Mouse (Mus musculus) forebrain, embryonic 11.5 days (tissue): ENCODE results near the gene Foxp1. TPM values are rescaled to one million over a fixed set of nuclear protein-coding genes. Genes with fewer than 3 reads are reported as not detected.

Experiments used
- ATAC-seq: fragments of 200-750 bp; cut with Nextera tagmentation; replicated peaks from 2 replicates; pipeline ENCODE4 v1.8.0; 2017; ENCODE audit warnings: moderate TSS enrichment; ENCODE audit not compliant: low FRiP score
- DNase-seq: peaks from one replicate; pipeline ENCODE4 v3.0.0-alpha.2; 2017; ENCODE audit warnings: low spot score
- H3K27ac ChIP-seq: fragments of 300-500 bp; sonication (generic); 2 replicates; pipeline ENCODE4 v1.5.1; 2014; ENCODE audit warnings: low read depth, low read length
- H3K27me3 ChIP-seq: fragments of 300-500 bp; sonication (generic); 2 replicates; pipeline ENCODE4 v1.6.1; 2014; ENCODE audit warnings: mild to moderate bottlenecking, low read length, mixed read lengths; ENCODE audit not compliant: control insufficient read depth, insufficient read depth
- H3K36me3 ChIP-seq: fragments of 300-500 bp; sonication (generic); 2 replicates; pipeline ENCODE4 v1.6.1; 2014; ENCODE audit warnings: mild to moderate bottlenecking, low read length, moderate library complexity, mixed read lengths; ENCODE audit not compliant: control insufficient read depth, insufficient read depth
- H3K4me1 ChIP-seq: fragments of 300-500 bp; sonication (generic); replicated peaks from 2 replicates; pipeline ENCODE4 v1.6.1; 2014; ENCODE audit warnings: low read length, mixed read lengths; ENCODE audit not compliant: control insufficient read depth, insufficient read depth
- H3K4me2 ChIP-seq: fragments of 300-500 bp; sonication (generic); 2 replicates; pipeline ENCODE4 v1.6.1; 2014; ENCODE audit warnings: low read depth, mild to moderate bottlenecking, low read length, moderate library complexity, mixed read lengths; ENCODE audit not compliant: severe bottlenecking
- H3K4me3 ChIP-seq: fragments of 300-500 bp; sonication (generic); 2 replicates; pipeline ENCODE4 v1.5.1; 2014; ENCODE audit warnings: low read depth, low read length
- H3K9ac ChIP-seq: fragments of 300-500 bp; sonication (generic); 2 replicates; pipeline ENCODE4 v1.6.1; 2014; ENCODE audit warnings: low read length
- H3K9me3 ChIP-seq: fragments of 300-500 bp; sonication (generic); 2 replicates; pipeline ENCODE4 v1.6.1; 2016; ENCODE audit warnings: low read length, mixed read lengths; ENCODE audit not compliant: control insufficient read depth
- WGBS: fragments of 180-500 bp; shearing (Covaris S2); extraction: QIAGEN DNeasy Blood & Tissue Kit; methylation state at CpG from one replicate; pipeline ENCODE4 v1.1.7; 2014; 5-methylcytosine and 5-hydroxymethylcytosine counted together
- polyA plus RNA-seq: library from polyadenylated mRNA; unstranded; fragments of >200 nt; fragmentation: Nextera tagmentation; extraction: Ambion mirVana; gene quantifications from 2 replicates; pipeline ENCODE4 v1.2.1, GENCODE M21; 2014

Foxp1 gene
- polyA plus RNA-seq, 1 experiment from 2014 or later, result 91.5 TPM

DNA sequence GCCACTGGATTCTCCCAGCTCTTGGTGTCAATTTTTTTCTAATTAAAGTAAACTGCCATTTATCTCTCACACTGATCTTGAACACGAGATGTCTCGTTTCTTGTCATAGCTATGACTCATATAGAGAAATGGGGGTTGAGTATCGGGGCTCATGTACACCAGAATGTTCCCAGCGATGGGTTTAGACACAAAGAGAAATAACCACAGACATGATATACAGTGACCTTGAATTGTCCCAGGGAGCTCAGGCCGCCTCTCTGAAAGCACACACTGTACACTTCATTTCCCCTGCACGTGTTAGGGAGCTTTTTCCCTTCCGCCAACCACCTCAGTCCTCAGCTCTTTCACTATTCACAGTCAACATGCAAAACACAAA, 529.8 kb downstream of the Foxp1 start:
- no peaks in the 10 kb centered on the region for H3K36me3 ChIP-seq
- H3K9ac ChIP-seq, result no peak overlapping the region
- WGBS, result 84% methylated on average over 7 of the region's 7 CpGs
- H3K4me2 ChIP-seq, result no peak overlapping the region
- H3K9me3 ChIP-seq, result no peaks in the 10 kb centered on the region
- H3K27ac ChIP-seq, result no peak overlapping the region
- H3K4me1 ChIP-seq, result peaks cover 9% of the 10 kb centered on the region
- no peak for DNase-seq
- no peaks in the 10 kb centered on the region for H3K27me3 ChIP-seq
- no peak for ATAC-seq
- no peak overlapping the region for H3K4me3 ChIP-seq

DNA sequence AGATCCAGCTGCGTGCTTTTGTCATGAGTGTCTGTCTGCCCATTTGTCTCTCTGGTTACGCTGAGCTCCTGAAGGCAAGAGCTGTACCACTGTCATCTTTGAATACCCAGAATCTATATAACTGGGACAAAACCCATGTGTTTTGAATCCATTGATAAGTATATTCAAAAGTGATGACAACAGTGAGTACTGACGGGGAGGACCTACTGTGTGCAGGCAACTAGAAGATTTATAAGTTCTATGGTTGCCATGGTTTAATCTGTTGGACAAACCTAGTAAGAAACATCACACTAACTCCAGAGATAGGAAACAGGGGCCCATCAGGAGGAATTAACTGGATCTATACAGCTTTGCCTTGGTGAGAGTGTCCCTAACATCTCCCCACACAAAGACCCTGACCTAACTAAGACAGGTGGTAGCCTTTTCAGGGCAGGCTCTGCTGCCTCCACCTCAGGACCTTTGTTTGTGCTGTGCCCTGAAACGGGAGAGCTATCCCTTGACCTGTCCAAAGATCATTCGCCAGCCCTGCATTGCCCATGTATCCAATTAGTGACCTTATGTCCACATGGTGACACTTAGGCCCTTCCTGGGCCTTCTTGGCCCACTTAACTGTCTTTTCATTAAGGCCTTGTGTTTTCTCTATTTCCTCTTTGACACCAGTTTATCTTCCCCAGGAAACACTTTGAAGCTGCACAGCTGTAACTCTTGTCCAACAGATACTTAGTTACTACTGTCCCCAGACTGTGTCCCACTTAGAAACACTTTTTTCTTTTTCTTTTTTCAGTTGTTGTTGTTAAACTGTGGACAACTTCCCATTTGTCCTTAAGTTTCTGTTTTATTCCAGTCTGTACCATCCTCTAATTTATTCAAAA, 530.4 kb downstream of the Foxp1 start:
- H3K4me2 ChIP-seq, result no peak overlapping the region
- 85% methylated on average over 5 of the region's 5 CpGs for WGBS

DNA sequence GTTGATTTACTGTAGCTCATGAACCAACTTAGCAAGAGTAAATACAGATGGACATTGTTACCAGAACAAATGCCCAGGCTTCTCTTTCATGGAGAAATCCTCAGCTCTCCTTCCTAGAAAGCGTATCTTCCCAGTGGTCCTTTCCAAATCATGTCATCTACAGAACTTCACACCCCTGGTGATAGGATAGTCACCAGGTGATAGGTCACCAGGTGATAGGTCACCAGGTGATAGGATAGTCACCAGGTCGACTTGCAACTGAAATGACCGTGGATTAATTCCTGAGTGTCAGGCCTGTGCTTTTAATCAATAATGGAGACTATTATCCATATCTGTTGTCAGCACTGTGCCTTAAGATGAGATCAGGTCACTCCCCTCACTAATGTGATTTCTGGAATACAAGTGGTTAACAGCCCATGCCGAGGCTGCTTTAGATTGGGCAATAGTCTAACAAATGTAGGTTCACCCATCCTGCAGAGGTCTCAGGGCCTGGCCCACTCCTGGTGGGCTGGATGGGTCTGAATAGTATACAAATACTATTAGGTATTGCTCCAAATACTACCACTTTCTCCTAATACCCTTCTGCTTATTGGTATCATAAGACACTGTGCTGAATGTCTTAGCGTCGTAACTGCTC, 534.9 kb downstream of the Foxp1 start:
- Histone ChIP-seq H3K4me3 (no peak overlapping the region), H3K27me3 (no peaks in the 10 kb centered on the region), H3K4me1 (no peaks in the 10 kb centered on the region; the same call in 1 of the 2 replicates), H3K9ac (no peak overlapping the region), H3K27ac (no peak overlapping the region), H3K9me3 (no peaks in the 10 kb centered on the region), H3K36me3 (no peaks in the 10 kb centered on the region; the same call in 1 of the 2 replicates), H3K4me2 (no peak overlapping the region)
- ATAC-seq (no peak), DNase-seq (no peak)
- WGBS, result 89% methylated on average over 6 of the region's 6 CpGs

More for the DNA sequence above, 530.4 kb downstream of the Foxp1 start:
- Histone ChIP-seq H3K36me3 (no peaks in the 10 kb centered on the region), H3K27me3 (no peaks in the 10 kb centered on the region), H3K27ac (no peak overlapping the region), H3K4me3 (no peak overlapping the region), H3K9ac (no peak overlapping the region), H3K9me3 (no peaks in the 10 kb centered on the region), H3K4me1 (peaks cover 9% of the 10 kb centered on the region)
- no peak for DNase-seq
- no peak for ATAC-seq

DNA sequence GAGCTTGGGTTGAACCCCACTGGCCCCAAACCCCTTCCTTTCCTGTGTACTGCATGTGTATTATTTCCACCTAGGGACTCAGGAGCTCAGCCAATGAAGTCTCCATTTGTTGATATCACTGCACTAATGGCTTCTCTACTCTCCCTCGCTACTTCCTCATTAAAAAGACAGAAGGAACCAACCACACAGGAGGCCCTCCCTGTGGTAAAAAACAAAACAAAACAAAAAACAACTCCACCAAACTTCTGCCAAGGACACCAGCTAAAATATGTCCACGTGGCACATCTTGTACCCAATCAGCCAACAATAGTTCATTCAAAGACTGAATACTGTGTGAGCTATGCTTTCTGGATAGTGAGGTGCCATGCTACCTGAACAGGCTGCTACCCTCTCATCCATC, 537.1 kb downstream of the Foxp1 start:
- H3K36me3 ChIP-seq, result no peaks in the 10 kb centered on the region; the same call in 1 of the 2 replicates
- H3K4me3 ChIP-seq, result no peak overlapping the region
- H3K4me2 ChIP-seq, result no peak overlapping the region
- no peaks in the 10 kb centered on the region for H3K27me3 ChIP-seq
- H3K27ac ChIP-seq, result no peak overlapping the region
- no peak for DNase-seq
- H3K4me1 ChIP-seq, result no peaks in the 10 kb centered on the region
- H3K9ac ChIP-seq, result no peak overlapping the region
- ATAC-seq, result no peak
- no peaks in the 10 kb centered on the region for H3K9me3 ChIP-seq
- 91% methylated on average over 2 of the region's 2 CpGs for WGBS

DNA sequence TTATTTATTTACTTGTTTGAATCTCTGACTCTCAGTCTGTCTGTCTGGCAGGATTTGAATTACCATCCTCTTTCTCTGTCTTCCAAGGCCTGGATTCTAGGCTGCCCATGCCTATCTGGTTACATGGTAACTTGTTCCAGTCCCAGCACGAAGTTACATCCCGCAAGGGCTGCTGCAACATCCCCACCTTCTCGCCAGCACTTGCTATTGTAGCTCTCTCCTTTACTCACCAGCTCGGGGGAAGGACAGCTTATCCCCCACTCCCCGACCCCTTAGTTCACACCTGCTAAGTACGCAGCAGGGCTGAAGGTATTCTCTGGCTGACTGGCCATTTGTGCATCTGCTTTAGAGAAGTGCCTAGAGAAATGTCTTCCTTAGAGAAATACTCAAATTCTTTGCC, 537.9 kb downstream of the Foxp1 start:
- H3K9ac ChIP-seq, result no peak overlapping the region
- no peak for DNase-seq
- no peaks in the 10 kb centered on the region for H3K27me3 ChIP-seq
- H3K27ac ChIP-seq, result no peak overlapping the region
- WGBS, result 83% methylated on average over 6 of the region's 6 CpGs
- no peaks in the 10 kb centered on the region for H3K4me1 ChIP-seq
- no peaks in the 10 kb centered on the region; the same call in 1 of the 2 replicates for H3K36me3 ChIP-seq
- no peak overlapping the region for H3K4me2 ChIP-seq
- H3K4me3 ChIP-seq, result no peak overlapping the region
- ATAC-seq, result no peak
- H3K9me3 ChIP-seq, result no peaks in the 10 kb centered on the region

DNA sequence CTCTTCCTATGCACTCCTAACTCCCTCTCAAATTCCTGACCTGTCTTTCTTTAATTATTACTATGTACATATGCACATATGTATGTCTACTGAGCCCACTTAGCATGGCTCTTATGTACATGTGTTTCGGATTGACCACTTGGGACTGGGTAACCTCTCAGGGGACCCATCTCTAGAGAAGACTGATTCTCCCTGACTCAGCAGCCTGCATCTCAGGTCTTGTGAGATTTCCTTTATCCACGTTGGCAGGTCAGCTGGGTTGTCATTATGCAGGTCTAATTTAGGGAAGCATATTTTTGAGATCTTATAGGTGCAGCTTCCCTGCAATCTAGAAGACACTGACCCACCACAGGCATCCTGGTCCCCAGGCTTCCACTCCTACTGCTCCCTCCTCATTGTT, 538.5 kb downstream of the Foxp1 start:
- Histone ChIP-seq H3K9ac (no peak overlapping the region), H3K27ac (no peak overlapping the region), H3K27me3 (no peaks in the 10 kb centered on the region), H3K36me3 (no peaks in the 10 kb centered on the region; the same call in 1 of the 2 replicates), H3K4me1 (no peaks in the 10 kb centered on the region), H3K9me3 (no peaks in the 10 kb centered on the region), H3K4me2 (no peak overlapping the region), H3K4me3 (no peak overlapping the region)
- WGBS, result 69% methylated on average over 2 of the region's 2 CpGs
- DNase-seq (no peak), ATAC-seq (no peak)

DNA sequence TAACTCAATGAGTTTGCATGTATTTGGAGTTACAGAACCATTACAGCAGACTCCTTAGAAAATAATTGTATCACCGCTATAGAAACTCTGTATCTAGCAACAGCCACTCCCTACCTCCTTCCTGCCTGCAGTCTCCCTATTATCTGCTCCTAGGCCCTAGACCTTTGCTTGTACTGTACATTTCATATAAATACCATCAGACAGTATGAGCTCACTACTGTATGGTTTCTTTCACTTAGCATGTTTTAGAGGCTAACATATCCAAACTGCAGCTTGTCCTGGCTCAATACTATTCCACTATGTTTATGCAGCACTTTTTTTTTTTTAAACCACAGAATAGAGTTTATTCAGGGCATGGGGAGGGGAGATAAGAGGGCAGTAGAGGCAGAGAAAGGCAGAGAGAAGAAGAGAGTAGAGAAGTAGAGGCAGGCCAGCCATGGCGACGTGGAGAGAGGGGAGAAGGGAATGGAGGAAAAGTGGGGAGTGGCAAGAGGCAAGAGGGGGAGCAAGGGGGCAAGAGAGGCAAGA, 539.1 kb downstream of the Foxp1 start:
- ATAC-seq, result no peak
- no peaks in the 10 kb centered on the region for H3K9me3 ChIP-seq
- no peak overlapping the region for H3K4me3 ChIP-seq
- no peak overlapping the region for H3K27ac ChIP-seq
- no peaks in the 10 kb centered on the region for H3K27me3 ChIP-seq
- H3K4me1 ChIP-seq, result no peaks in the 10 kb centered on the region
- no peak overlapping the region for H3K4me2 ChIP-seq
- WGBS, result 94% methylated on average over 3 of the region's 3 CpGs
- no peak for DNase-seq
- no peak overlapping the region for H3K9ac ChIP-seq
- H3K36me3 ChIP-seq, result no peaks in the 10 kb centered on the region; the same call in 1 of the 2 replicates

DNA sequence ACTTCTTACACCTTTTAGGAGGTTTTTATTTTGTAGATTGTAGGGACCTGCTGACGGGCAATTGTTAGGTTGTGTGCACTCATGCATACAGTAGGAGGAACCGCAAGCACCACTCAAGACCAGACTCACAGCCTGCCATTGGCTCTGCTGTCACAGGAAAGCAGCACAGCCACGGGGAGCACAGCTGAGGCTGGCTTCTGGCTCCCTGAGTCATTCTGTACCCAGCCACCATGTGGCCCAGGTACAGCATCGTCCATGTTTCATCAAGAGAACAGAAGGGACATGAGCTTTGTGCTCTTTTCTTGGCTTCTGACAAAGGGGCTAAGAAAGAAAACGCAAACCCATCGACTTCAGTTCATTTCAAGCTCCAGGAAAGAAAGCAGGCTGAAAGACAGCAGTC, 541.3 kb downstream of the Foxp1 start:
- Histone ChIP-seq H3K4me1 (no peaks in the 10 kb centered on the region), H3K27me3 (no peaks in the 10 kb centered on the region), H3K4me2 (no peak overlapping the region), H3K27ac (no peak overlapping the region), H3K9me3 (no peaks in the 10 kb centered on the region), H3K4me3 (no peak overlapping the region), H3K36me3 (no peaks in the 10 kb centered on the region; the same call in 1 of the 2 replicates), H3K9ac (no peak overlapping the region)
- WGBS, result 73% methylated on average over 6 of the region's 6 CpGs
- DNase-seq (no peak), ATAC-seq (no peak)
